Mouse (Mus musculus): ENCODE measurements around the gene Nkx2-3.

The Nkx2-3 gene

DNA sequence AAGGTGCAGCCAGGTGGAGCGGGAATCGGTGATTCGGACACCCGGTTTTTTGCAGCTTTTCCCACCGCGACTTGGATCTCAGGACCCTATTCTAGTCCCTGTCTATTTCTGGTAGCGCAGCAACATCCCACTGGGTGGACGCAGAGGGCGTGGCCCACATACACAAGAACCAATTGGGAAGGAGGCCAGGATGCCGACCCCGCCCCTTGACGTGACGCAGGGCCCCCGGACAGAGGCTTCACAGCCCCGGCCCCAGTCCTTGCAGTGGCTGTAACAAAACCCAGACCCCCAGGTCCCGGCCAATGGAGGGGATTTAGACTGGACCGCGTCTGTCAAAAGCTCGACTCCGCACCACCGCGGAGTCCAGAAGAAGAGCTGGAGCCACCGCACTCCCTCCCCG, at the start of gene Nkx2-3:
Nkx2-3 (plus strand) TSS at position 275 of the 400 bp plus-strand sequence.
- DNase-seq (ENCODE audit: low spot score) = no peak

DNA sequence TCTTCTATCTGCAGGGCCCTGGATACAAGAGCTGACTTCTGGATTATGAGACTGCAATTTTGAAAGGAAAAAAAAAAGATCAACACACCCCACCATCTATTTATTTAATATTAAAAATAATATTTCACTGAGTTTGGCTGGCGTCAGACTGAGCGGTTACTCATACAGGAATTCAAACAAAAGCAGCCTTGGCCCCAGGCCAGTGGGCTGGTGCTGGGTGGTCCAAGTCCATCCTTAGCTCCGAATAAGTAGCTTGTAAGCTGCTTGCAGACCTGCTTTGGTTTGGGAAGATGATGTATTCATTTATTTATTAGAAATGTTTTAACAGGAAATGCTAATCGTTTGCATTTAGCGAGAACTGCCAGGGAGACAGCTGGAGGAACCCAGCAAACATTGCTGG, 49.0 kb upstream of the Nkx2-3 start:
- DNase-seq (ENCODE audit: low spot score) = no peak

DNA sequence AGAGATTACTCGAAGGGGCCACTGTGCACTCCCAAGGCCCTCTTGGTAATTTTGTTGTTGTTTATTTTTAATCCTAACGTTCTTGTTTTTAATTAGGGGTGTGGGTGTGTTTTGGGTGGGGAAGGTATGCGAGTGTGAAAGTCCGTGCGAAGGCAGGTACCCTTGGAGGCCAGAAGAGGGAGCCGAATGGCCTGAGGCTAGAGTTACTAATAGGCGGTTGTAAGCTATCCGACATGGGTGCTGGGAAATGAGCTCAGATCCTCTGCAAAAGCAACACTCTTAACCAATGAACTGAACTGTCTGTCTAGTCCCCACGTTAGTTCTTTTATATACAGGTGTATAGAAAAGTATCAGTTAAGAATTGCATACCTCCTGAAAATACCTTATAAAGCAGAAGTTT, 43.8 kb upstream of the Nkx2-3 start:
- DNase-seq (ENCODE audit: low spot score) = no peak

- DNase-seq (ENCODE audit: low spot score) = no peak
Observed at GRCm38 (mm10) chr19:43569133-43569532, 43.0 kb upstream of the Nkx2-3 start.

- peak; percentile 61 for DNase-seq (ENCODE audit: low spot score)
Observed at GRCm38 (mm10) chr19:43570831-43571790, 41.0 kb upstream of the Nkx2-3 start.

GRCm38 (mm10) chr19:43579081-43579796, 32.9 kb upstream of the Nkx2-3 start:
- no peak for DNase-seq (ENCODE audit: low spot score)

DNA sequence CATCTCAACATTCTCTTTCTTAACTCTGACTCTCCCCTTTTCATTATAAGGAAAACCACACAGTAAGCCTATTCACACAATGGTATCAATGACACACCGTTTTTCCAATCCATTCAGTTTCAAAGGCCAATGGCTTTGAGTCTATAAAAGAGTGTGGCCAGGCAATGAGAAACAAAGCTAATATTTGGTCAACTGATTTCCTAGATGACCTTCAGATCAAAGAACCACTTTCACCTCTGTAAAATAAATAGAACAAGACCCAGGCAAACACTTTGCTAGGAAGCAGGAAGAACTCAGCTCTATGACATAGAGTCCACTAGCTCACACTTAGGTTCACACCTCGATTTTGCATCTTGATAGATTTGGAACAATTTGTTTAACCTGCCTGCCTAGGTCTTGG, 30.9 kb upstream of the Nkx2-3 start:
- DNase-seq (ENCODE audit: low spot score) = no peak

DNA sequence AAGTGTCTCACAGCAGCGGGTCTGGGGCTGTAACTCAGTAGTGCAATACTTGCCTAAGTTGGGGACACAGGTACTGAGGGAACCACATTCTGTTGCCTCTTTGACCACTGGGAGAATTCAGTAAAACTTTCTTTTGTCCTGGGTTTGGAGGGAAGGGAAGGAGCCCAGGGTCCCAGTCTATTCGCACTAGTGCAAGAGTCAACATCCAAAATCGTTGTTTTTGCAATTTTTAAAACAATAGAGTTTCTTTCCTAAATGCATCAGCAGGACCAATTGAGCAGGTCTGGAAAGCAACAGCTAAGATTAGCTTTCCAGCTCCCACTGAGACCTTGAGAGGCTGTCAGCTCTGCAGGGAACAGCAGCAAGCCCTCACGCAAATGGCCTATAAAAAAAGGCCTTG, 28.9 kb upstream of the Nkx2-3 start:
- DNase-seq (ENCODE audit: low spot score) = no peak

GRCm38 (mm10) chr19:43583595-43583994, 28.5 kb upstream of the Nkx2-3 start:
- no peak for DNase-seq (ENCODE audit: low spot score)

DNA sequence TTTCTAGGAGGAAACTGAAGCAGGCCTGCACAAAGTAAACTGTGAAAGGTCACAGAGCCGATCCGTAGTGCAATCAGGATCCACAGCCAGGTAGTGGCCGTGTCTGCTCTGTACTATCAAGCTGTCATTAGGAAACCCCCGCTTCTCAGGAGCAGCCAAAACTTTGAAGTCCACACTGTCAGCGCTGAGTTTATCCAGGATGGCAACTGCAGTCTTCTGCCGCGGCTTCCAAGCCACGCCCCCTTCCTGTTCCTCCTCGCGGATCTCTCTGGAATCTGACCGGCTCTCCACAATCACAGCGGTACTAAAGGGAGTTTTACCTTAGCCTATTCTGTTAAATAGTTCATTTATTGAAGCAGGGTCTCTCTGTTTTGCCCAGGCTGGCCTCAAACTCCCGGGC, 27.3 kb upstream of the Nkx2-3 start:
- no peak for DNase-seq (ENCODE audit: low spot score)

- DNase-seq (ENCODE audit: low spot score) = no peak
Observed at GRCm38 (mm10) chr19:43592026-43592425, 20.1 kb upstream of the Nkx2-3 start.

DNA sequence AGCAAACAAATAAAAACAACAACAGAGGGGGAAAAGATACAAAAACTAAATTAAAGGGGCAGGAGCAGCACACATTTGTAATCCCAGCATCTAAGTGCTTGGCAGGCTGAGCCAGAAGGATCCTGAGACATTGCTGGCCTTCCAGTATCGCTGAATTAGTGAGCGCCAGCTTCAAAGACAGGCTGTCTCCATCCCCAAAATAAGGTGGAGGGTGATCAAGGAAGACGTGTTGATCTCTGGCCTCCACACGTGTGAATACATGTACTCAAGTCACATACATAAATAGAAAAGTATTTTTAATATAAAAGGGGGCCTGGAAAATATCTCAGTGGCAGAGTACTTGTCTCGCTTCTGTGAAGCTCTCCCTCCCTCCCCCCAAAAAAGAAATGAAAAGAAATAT, 15.1 kb upstream of the Nkx2-3 start:
- DNase-seq (ENCODE audit: low spot score) = no peak

DNA sequence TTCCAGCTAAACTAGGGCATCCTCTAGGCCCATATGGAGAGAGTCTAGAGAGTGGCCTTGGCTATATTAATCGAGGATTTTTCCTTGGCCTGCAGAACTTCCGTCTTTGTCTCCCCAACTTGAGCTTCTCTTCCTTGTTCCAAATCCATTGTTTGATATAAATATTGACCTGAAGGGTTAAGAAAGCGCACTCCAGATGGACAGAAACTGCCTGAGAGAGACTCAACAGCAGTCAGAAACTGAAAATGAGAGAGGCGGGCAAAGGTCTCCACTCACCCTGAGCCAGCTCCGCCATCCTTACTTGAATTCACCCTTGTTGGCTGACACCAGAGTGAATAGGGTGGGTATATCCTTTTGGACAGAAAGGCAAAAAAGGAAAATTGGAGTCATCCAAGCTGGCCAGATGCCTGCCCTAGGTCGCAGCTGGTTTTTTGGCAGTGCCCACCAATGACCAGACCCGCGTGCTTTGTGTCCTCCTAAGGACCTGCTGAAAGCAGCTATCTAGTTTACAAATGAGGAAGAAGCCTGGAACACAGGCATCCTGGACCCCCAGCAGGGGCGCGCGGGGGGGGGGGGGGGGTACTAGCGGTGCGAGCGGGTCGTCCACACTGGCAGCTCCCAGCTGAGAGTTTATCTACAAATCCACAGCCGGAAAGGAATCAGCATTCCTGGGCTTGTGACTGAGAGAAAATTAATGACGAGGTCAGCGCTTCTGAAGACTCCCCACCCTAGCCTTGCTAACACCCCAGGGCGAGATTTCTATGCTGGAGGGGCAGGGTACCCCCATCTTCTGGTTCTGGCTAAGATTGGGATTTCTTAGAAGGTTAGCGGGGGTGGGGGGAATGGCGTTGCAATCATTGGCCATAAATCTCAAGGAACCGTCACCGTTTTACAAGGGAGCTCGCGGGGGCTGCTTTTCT, 13.1 kb upstream of the Nkx2-3 start:
- DNase-seq (ENCODE audit: low spot score) = no peak

- no peak for DNase-seq (ENCODE audit: low spot score)
Observed at GRCm38 (mm10) chr19:43599776-43600544, 12.2 kb upstream of the Nkx2-3 start.

GRCm38 (mm10) chr19:43600545-43601331, 11.4 kb upstream of the Nkx2-3 start:
- DNase-seq (ENCODE audit: low spot score) = no peak

DNA sequence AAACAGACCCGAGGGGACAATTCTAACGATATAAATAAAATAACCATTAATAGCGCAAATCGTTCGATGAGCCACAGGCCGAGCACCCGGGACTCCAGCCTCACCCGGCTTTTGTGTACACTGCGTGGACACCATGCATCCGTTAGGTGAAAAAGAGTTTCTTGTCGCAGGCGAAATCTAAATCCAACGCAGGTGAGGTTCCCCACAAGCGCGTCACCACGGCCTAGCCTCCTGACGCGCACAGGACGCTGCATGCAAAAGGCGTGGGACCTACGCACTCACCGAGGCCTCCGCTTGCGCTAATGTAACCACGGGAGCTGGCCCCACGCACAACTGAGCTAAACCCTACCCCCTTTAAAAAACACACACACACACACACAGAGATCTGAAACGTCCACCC, 10.7 kb upstream of the Nkx2-3 start:
- DNase-seq (ENCODE audit: low spot score) = no peak

GRCm38 (mm10) chr19:43601996-43602590, 10.0 kb upstream of the Nkx2-3 start:
- DNase-seq (ENCODE audit: low spot score) = no peak

DNA sequence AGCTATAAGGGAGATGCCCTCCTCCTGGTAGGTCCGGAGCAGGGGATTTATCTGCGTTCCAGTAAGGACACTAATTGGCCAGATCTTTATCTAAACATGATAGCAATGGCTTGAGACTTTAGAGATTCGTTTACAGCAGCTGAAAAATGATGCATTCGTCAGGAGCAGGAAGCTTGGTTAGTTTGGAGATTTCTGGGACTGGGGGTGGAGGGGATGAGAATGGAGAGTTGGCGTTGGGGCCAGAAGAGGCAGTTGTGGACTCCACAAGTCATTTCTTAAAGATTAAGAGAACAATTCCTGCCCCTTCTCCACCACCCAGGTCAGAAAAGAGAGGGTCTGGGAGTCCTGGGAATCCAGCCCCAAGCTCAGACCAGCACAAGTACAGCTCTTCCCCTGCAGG, 8.6 kb upstream of the Nkx2-3 start:
- DNase-seq (ENCODE audit: low spot score) = no peak

GRCm38 (mm10) chr19:43604492-43605120, 7.5 kb upstream of the Nkx2-3 start:
- no peak for DNase-seq (ENCODE audit: low spot score)
